Mouse (Mus musculus) cerebellum, adult 2 months (tissue): ENCODE data around the gene Gm5901. TPM values are rescaled to one million over a fixed set of nuclear protein-coding genes. Genes with fewer than 3 reads are reported as not detected.

Source experiments
- DNase-seq, 2 experiments: peaks; one replicate each; pipeline ENCODE4 v3.0.0; 2021
- H3K27ac ChIP-seq: fragments of 200-500 bp; 2 replicates; pipeline ENCODE4 v1.5.1; 2012; ENCODE audit warnings: low read length, control low read depth, inconsistent platforms; ENCODE audit not compliant: insufficient read depth
- H3K27me3 ChIP-seq: fragments of 200-500 bp; 2 replicates; pipeline ENCODE4 v1.6.1; 2012; ENCODE audit warnings: inconsistent platforms, mild to moderate bottlenecking, low read length, moderate library complexity; ENCODE audit not compliant: control insufficient read depth, insufficient read depth
- H3K4me1 ChIP-seq: fragments of 200-500 bp; 2 replicates; pipeline ENCODE4 v1.6.1; 2011; ENCODE audit warnings: low read length; ENCODE audit not compliant: control insufficient read depth, insufficient read depth
- H3K4me3 ChIP-seq: fragments of 200-500 bp; replicated peaks from 2 replicates; pipeline ENCODE3; 2011; ENCODE audit warnings: mild to moderate bottlenecking, low read depth, low read length, control low read depth; ENCODE audit not compliant: insufficient read depth
- CTCF ChIP-seq: fragments of 200-500 bp; IDR thresholded peaks from 2 replicates; pipeline ENCODE4 v1.5.1; 2011; ENCODE audit warnings: low read depth, mild to moderate bottlenecking, control low read depth, low read length, moderate library complexity, borderline replicate concordance; ENCODE audit not compliant: insufficient read depth
- POLR2A ChIP-seq: fragments of 200-500 bp; IDR thresholded peaks from 2 replicates; pipeline ENCODE4 v1.6.1; 2011; ENCODE audit warnings: low read length, control low read depth, borderline replicate concordance; ENCODE audit not compliant: insufficient read depth
- WGBS: fragments of 180-500 bp; shearing (Covaris S2); methylation state at CpG from one replicate; pipeline ENCODE4 v1.1.7; 2018; 5-methylcytosine and 5-hydroxymethylcytosine counted together
- polyA plus RNA-seq: library from polyadenylated mRNA; depleted of rRNA; stranded (reverse); fragments of >200 nt; gene quantifications from 2 replicates; pipeline ENCODE4 v1.2.3, GENCODE M21; 2012

Gm5901 gene
- polyA plus RNA-seq, 1 experiment, result not detected

GRCm38 (mm10) chr7:105367268-105367667 is 7.6 kb upstream of the Gm5901 start:
- DNase-seq, result no peak
- WGBS, result 96% methylated on average over 5 of the region's 5 CpGs
- Histone ChIP-seq H3K27ac (no peak overlapping the region), H3K27me3 (no peaks in the 10 kb centered on the region), H3K4me1 (no peaks in the 10 kb centered on the region), H3K4me3 (no peak overlapping the region)
- no peak for TF ChIP-seq POLR2A
- no peak for TF ChIP-seq CTCF

- no peaks in the 10 kb centered on the region for H3K27me3 ChIP-seq
- no peak within 1 kb of the TSS for H3K27ac ChIP-seq
- no peaks in the 10 kb centered on the region for H3K4me1 ChIP-seq
- DNase-seq, result no peak
- H3K4me3 ChIP-seq, result no peak within 1 kb of the TSS
- TF ChIP-seq CTCF, result no peak
- TF ChIP-seq POLR2A, result no peak
- 91% methylated on average over 1 of the region's 1 CpGs for WGBS
Observed at GRCm38 (mm10) chr7:105367930-105368329, 6.9 kb upstream of the Gm5901 start, which contains the start of gene Olfr692. Olfr692 (plus strand) TSS chr7:105368230.

GRCm38 (mm10) chr7:105368521-105368920 is 6.3 kb upstream of the Gm5901 start:
- no peak for DNase-seq
- WGBS, result 89% methylated on average over 4 of the region's 4 CpGs
- TF ChIP-seq CTCF (no peak), POLR2A (no peak)
- Histone ChIP-seq H3K4me3 (no peak overlapping the region), H3K27me3 (no peaks in the 10 kb centered on the region), H3K27ac (no peak overlapping the region), H3K4me1 (no peaks in the 10 kb centered on the region)

GRCm38 (mm10) chr7:105372912-105373311 is 1.9 kb upstream of the Gm5901 start:
- 93% methylated on average over 1 of the region's 1 CpGs for WGBS

GRCm38 (mm10) chr7:105373509-105373908 is 1.3 kb upstream of the Gm5901 start:
- Histone ChIP-seq H3K4me3 (no peak overlapping the region), H3K4me1 (no peaks in the 10 kb centered on the region), H3K27ac (no peak overlapping the region), H3K27me3 (no peaks in the 10 kb centered on the region)
- peak in 1 of 2 experiments; percentile 36 for DNase-seq
- TF ChIP-seq CTCF (no peak), POLR2A (no peak)
- 12% methylated on average over 4 of the region's 4 CpGs for WGBS

More at GRCm38 (mm10) chr7:105372912-105373311, 1.9 kb upstream of the Gm5901 start:
- no peak overlapping the region for H3K27ac ChIP-seq
- H3K27me3 ChIP-seq, result no peaks in the 10 kb centered on the region
- no peak for DNase-seq
- H3K4me1 ChIP-seq, result no peaks in the 10 kb centered on the region
- H3K4me3 ChIP-seq, result no peak overlapping the region
- TF ChIP-seq CTCF, result no peak

GRCm38 (mm10) chr7:105373976-105374375 is 862 bp upstream of the Gm5901 start:
- no peaks in the 10 kb centered on the region for H3K27me3 ChIP-seq
- no peaks in the 10 kb centered on the region for H3K4me1 ChIP-seq
- H3K27ac ChIP-seq, result no peak overlapping the region
- 97% methylated on average over 3 of the region's 3 CpGs for WGBS
- no peak overlapping the region for H3K4me3 ChIP-seq
- TF ChIP-seq POLR2A (no peak), CTCF (no peak)
- DNase-seq, result no peak

GRCm38 (mm10) chr7:105380329-105380728 is 5.5 kb downstream of the Gm5901 start:
- WGBS, result 94% methylated on average over 3 of the region's 3 CpGs
- no peak for DNase-seq
- H3K4me3 ChIP-seq, result no peak overlapping the region
- H3K4me1 ChIP-seq, result no peaks in the 10 kb centered on the region
- no peak overlapping the region for H3K27ac ChIP-seq
- H3K27me3 ChIP-seq, result no peaks in the 10 kb centered on the region
- TF ChIP-seq CTCF (no peak), POLR2A (no peak)

- no peaks in the 10 kb centered on the region for H3K27me3 ChIP-seq
- no peak overlapping the region for H3K4me3 ChIP-seq
- no peak for DNase-seq
- WGBS, result 93% methylated on average over 2 of the region's 2 CpGs
- TF ChIP-seq CTCF, result no peak
- TF ChIP-seq POLR2A, result no peak
- H3K4me1 ChIP-seq, result no peaks in the 10 kb centered on the region
- no peak overlapping the region for H3K27ac ChIP-seq
Observed at GRCm38 (mm10) chr7:105387696-105388095, 12.9 kb downstream of the Gm5901 start.

- TF ChIP-seq CTCF (no peak), POLR2A (no peak)
- no peak overlapping the region for H3K27ac ChIP-seq
- H3K4me3 ChIP-seq, result no peak overlapping the region
- 61% methylated on average over 2 of the region's 2 CpGs for WGBS
- peak in 1 of 2 experiments; percentile 24 for DNase-seq
- peaks cover 9% of the 10 kb centered on the region; the same call in 1 of the 2 replicates for H3K4me1 ChIP-seq
- H3K27me3 ChIP-seq, result no peaks in the 10 kb centered on the region
Observed at GRCm38 (mm10) chr7:105390236-105390635, 15.4 kb downstream of the Gm5901 start.
